Mouse (Mus musculus) B cell, adult (primary cell): ENCODE measurements around the gene Agpat4. TPM values are rescaled to one million over a fixed set of nuclear protein-coding genes. Genes with fewer than 3 reads are reported as not detected.

Experiments
- total RNA-seq: library from RNA; stranded (reverse); gene quantifications from 4 replicates; pipeline ENCODE4 v1.2.4, GENCODE M21; 2023; ENCODE audit not compliant: inconsistent age

The Agpat4 gene
- 15.2 to 23.3 TPM (median 21.2 TPM) in 4 replicates for total RNA-seq

GRCm38 (mm10) chr17:12118561-12118925 is at the start of gene Agpat4:
Gene Agpat4, plus strand, starts transcription at chr17:12118704.

Other genes starting within 250 kb of the Agpat4 start
- gene Map3k4, start 200.1 kb downstream of the Agpat4 start, total RNA-seq, result 40.1 to 51.8 TPM (median 45.7 TPM) in 4 replicates